Mouse (Mus musculus): Measurements from ENCODE around the gene Rab5if.

DNA sequence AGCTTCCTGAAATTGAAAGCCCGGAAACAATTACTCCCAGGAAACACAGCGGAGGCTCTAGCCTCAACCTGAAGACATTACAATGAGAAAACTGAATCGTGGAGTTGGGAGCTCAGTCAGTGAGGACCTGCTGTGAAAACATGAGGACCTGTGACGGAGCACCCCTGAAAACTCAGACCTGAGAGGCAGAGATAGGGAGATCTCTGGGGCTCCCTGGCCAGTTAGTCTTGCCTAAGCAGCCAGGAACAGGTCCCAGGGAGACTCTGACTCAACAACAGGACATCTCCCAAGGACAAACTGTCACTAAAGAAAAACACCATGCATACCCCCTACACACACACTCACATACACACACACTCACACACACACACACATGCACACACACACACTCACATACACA is 35.4 kb downstream of the Rab5if start:
- TF ChIP-seq CTCF (IDR thresholded peaks at IDR 0.05; ENCODE audit: low read depth) = no peak
- TF ChIP-seq EP300 (optimal IDR thresholded peaks at IDR 0.05) = no peak
